Comparison of ENCODE assay signal across 12 mouse cellular contexts in the genomic region with DNA sequence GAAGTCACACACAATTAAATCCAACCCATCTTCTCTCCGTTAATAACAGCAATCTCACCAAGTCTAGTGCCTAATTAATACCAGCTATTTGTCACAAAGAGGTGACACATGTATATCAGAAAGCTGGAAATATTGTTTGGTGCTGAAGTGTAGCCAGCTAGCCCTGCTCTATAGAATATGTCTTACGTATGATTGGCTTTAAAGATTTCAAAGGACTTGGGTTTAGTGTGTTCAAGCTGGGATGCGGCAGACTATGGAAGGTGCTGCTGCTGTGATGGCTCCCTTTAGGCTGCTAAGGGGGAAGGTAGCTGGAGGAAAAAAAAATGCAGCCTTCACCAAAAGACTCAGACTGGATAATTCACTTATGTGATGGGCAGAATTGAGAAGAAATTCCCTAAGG.
"Had no signal": no experiment of that assay in that cellular context is flagged by ENCODE, and none has a peak within 500 bp of the region (broad histone marks: within the 10 kb centered on the region; RNA-seq: fewer than 3 reads in every experiment).

No protein-coding gene starts in this region.

- H3K27ac ChIP-seq: kidney, postnatal 0 days; limb, embryonic 10.5 days; liver, embryonic 15.5 days had no signal

- H3K27me3 ChIP-seq: liver, embryonic 15.5 days had no signal

- H3K9ac ChIP-seq: liver, embryonic 15.5 days had no signal

- DNase-seq: kidney, adult 9 months; kidney, postnatal 36 days; lung, adult 2 months; lung, postnatal 36 days; right cerebral cortex, adult 18-20 months; right cerebral cortex, postnatal 25 days; thymus, postnatal 36 days had no signal

- H3K4me1 ChIP-seq: limb, embryonic 10.5 days; liver, embryonic 15.5 days had no signal

- ATAC-seq: lung, postnatal 0 days had no signal

- H3K9me3 ChIP-seq: limb, embryonic 10.5 days; liver, embryonic 15.5 days had no signal

- H3K4me3 ChIP-seq: limb, embryonic 10.5 days; liver, embryonic 15.5 days had no signal

- H3K36me3 ChIP-seq: limb, embryonic 10.5 days; liver, embryonic 15.5 days had no signal

- H3K4me2 ChIP-seq: liver, embryonic 11.5 days; liver, embryonic 15.5 days had no signal
